Mouse (Mus musculus) bone marrow, adult 2 months (tissue): Measurements from ENCODE around the gene Ankrd55.

Experiments used
- CTCF ChIP-seq: fragments of 200-500 bp; IDR thresholded peaks from 2 replicates; pipeline ENCODE4 v1.5.1; 2011; ENCODE audit warnings: low read length, control low read depth; ENCODE audit not compliant: control insufficient read depth, insufficient read depth
- POLR2A ChIP-seq: fragments of 200-500 bp; IDR thresholded peaks from 2 replicates; pipeline ENCODE4 v1.6.1; 2011; ENCODE audit warnings: low read depth, mild to moderate bottlenecking, control low read depth, low read length, borderline replicate concordance; ENCODE audit not compliant: control insufficient read depth

GRCm38 (mm10) chr13:112346031-112346430 is 57.8 kb downstream of the Ankrd55 start:
- TF ChIP-seq CTCF: no peak
- TF ChIP-seq POLR2A: no peak
